Mouse (Mus musculus): ENCODE results near the gene Zbed6.
A peak's percentile ranks its signal among the peaks of the same experiment; 100 is the strongest.

Gene Zbed6

GRCm38 (mm10) chr1:133662941-133663340 is 2.3 kb upstream of the Zbed6 start:
- no peak for DNase-seq (ENCODE audit: low read depth)

- peak; percentile 97 for DNase-seq (ENCODE audit: low read depth)
Measured at GRCm38 (mm10) chr1:133661203-133661933, 683 bp upstream of the Zbed6 start, which contains the start of gene Gm38394. TSS of gene Gm38394 (minus strand) at chr1:133661318.

GRCm38 (mm10) chr1:133658878-133659277 is 1.8 kb downstream of the Zbed6 start:
- DNase-seq (ENCODE audit: low read depth), result peak; percentile 29

GRCm38 (mm10) chr1:133656811-133657210 is 3.9 kb downstream of the Zbed6 start:
- no peak for DNase-seq (ENCODE audit: low read depth)

GRCm38 (mm10) chr1:133653033-133653432 is 7.7 kb downstream of the Zbed6 start:
- DNase-seq (ENCODE audit: low read depth), result no peak

GRCm38 (mm10) chr1:133650288-133651055 is 10.2 kb downstream of the Zbed6 start:
- no peak for DNase-seq (ENCODE audit: low read depth)

GRCm38 (mm10) chr1:133645652-133646051 is 15.0 kb downstream of the Zbed6 start:
- no peak for DNase-seq (ENCODE audit: low read depth)

GRCm38 (mm10) chr1:133641163-133641562 is 19.5 kb downstream of the Zbed6 start:
- no peak for DNase-seq (ENCODE audit: low read depth)

GRCm38 (mm10) chr1:133638517-133638916 is 22.2 kb downstream of the Zbed6 start:
- no peak for DNase-seq (ENCODE audit: low read depth)

GRCm38 (mm10) chr1:133632168-133632567 is 28.5 kb downstream of the Zbed6 start:
- DNase-seq (ENCODE audit: low read depth), result peak; percentile 42

GRCm38 (mm10) chr1:133625052-133625451 is 35.6 kb downstream of the Zbed6 start:
- no peak for DNase-seq (ENCODE audit: low read depth)

- DNase-seq (ENCODE audit: low read depth), result no peak
Measured at GRCm38 (mm10) chr1:133618311-133618710, 42.4 kb downstream of the Zbed6 start.

- no peak for DNase-seq (ENCODE audit: low read depth)
Measured at GRCm38 (mm10) chr1:133617908-133618307, 42.8 kb downstream of the Zbed6 start.

GRCm38 (mm10) chr1:133613817-133614216 is 46.9 kb downstream of the Zbed6 start:
- DNase-seq (ENCODE audit: low read depth), result peak; percentile 23

- no peak for DNase-seq (ENCODE audit: low read depth)
Measured at GRCm38 (mm10) chr1:133611436-133611835, 49.2 kb downstream of the Zbed6 start.

GRCm38 (mm10) chr1:133610601-133611000 is 50.1 kb downstream of the Zbed6 start:
- no peak for DNase-seq (ENCODE audit: low read depth)

GRCm38 (mm10) chr1:133609771-133610502 is 50.7 kb downstream of the Zbed6 start, which contains the start of gene Snrpe:
TSS of gene Snrpe (minus strand) at chr1:133610291.
- peak; percentile 99 for DNase-seq (ENCODE audit: low read depth)
